Mouse (Mus musculus) stomach, postnatal 0 days (tissue): ENCODE data around the gene Pih1d2.

Experiments
- CTCF ChIP-seq: IDR thresholded peaks from 2 replicates; pipeline ENCODE4 v1.5.1; 2016; ENCODE audit warnings: antibody characterized with exemption, low read depth, mild to moderate bottlenecking, moderate library complexity
- EP300 ChIP-seq: optimal IDR thresholded peaks from 2 replicates; pipeline ENCODE3; 2016; ENCODE audit warnings: antibody characterized with exemption

DNA sequence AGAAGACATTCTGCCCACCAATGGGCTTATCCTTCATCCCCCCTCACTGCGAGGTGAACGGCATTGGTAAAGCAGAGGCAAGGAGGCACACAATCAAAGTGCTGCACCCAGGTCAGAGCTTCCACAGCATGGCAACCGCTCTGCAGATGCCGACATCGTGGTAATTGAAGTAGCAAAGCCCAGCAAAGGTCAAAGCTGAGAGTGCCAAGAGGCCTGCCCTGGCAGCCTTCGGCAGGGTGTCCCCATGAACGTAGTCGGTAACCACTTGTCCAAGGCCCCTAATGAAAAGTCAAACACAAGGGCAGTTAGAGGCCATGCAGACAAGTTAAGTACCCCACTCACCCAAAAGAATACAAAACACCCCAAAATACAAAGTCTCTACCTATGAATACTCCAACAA is 20.1 kb upstream of the Pih1d2 start:
- no peak for TF ChIP-seq CTCF
- no peak for TF ChIP-seq EP300
